Mouse (Mus musculus): ENCODE measurements at regions not wholly inside any gene's neighbourhood (a gene's known extent, or its start where the extent isn't known, plus 50 kb on each side); places are given as distances from the start of the nearest gene placed in this dataset.

DNA sequence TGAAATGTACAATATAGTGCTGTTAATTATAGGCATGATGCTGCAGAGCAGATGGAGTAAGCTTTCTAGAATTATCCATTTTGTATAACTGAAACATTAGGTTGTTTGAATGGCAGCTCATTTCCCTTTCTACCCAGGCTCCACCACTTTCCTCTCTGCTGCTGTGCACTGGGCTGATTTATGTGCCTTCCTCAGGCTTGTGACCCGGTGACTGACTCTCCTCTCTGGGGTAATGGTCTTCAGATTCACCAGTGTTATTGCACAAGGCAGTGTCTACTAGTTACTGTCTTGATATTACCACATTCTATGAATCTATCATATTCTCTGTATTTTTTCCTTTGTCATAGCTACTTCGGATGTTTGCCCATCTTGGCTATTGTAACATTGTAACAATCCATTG, 109.4 kb upstream of the Tpk1 start:
- Histone ChIP-seq H3K27me3 (replicated peaks; ENCODE audit: control insufficient read depth, insufficient read depth, low read length) (no peaks in the 10 kb centered on the region; the same call in 1 of the 2 replicates), H3K36me3 (ENCODE audit: control insufficient read depth, insufficient read depth, low read length) (no peaks in the 10 kb centered on the region), H3K4me1 (ENCODE audit: control insufficient read depth, insufficient read depth, low read length) (no peaks in the 10 kb centered on the region), H3K4me3 (ENCODE audit: insufficient read depth, low read depth, low read length) (no peak overlapping the region), H3K27ac (ENCODE audit: insufficient read depth, low read depth, low read length) (no peak overlapping the region)
- DNase-seq, result no peak
- 53% methylated on average over 2 of the region's 2 CpGs for WGBS
- no peak for TF ChIP-seq POLR2A (IDR thresholded peaks at IDR 0.05; ENCODE audit: low read depth, low read length)
- no peak for TF ChIP-seq CTCF (conservative IDR thresholded peaks at IDR 0.05; ENCODE audit: insufficient read depth, insufficient read length, low read depth, low read length)

DNA sequence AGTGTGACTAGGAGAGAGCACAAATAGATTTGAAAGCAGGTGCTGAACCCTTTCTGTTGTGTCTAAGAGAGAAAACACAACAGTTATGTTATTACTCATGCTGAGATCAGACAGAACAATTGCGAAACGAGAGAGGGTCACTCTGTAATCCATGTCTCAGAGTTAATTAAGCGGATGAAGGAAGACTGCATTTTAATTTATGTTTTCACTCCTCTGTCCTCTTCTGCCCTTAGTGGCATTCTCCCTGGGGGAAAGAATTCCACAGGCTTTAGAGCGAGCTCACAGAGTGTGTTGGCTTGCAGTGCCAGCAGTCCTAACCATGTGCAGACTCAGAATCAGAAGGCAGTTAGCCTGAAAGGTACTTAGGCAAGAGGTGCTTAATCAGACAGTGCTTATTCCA, 108.4 kb upstream of the Tpk1 start:
- Histone ChIP-seq H3K4me3 (ENCODE audit: insufficient read depth, low read depth, low read length) (no peak overlapping the region), H3K27me3 (replicated peaks; ENCODE audit: control insufficient read depth, insufficient read depth, low read length) (no peaks in the 10 kb centered on the region; the same call in 1 of the 2 replicates), H3K4me1 (ENCODE audit: control insufficient read depth, insufficient read depth, low read length) (no peaks in the 10 kb centered on the region), H3K27ac (ENCODE audit: insufficient read depth, low read depth, low read length) (no peak overlapping the region), H3K36me3 (ENCODE audit: control insufficient read depth, insufficient read depth, low read length) (no peaks in the 10 kb centered on the region)
- WGBS, result 13% methylated on average over 4 of the region's 4 CpGs
- TF ChIP-seq CTCF (conservative IDR thresholded peaks at IDR 0.05; ENCODE audit: insufficient read depth, insufficient read length, low read depth, low read length) (no peak), POLR2A (IDR thresholded peaks at IDR 0.05; ENCODE audit: low read depth, low read length) (no peak)
- DNase-seq, result peak; percentile 3

DNA sequence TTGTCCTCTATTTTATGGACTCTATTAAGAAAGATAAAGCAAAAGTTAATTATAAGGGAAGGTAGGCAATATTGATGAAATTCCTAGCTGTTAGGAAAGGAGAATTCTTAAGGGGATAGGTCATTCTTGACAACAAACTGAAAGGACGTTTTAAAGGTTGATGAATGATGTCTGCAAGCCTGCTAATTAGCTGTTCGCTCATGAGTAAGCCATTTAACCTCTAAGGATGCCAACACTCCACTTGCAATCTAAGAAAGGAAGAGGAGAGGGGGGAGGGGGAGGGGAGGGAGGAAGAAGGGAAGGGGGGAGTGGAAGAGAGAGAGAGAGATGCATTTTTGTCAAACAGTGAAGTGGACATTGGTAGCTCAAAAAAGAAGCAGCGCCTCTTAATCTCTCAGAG, 107.5 kb upstream of the Tpk1 start:
- no peak overlapping the region for H3K4me3 ChIP-seq (ENCODE audit: insufficient read depth, low read depth, low read length)
- no peaks in the 10 kb centered on the region; the same call in 1 of the 2 replicates for H3K27me3 ChIP-seq (replicated peaks; ENCODE audit: control insufficient read depth, insufficient read depth, low read length)
- TF ChIP-seq CTCF (conservative IDR thresholded peaks at IDR 0.05; ENCODE audit: insufficient read depth, insufficient read length, low read depth, low read length) (no peak), POLR2A (IDR thresholded peaks at IDR 0.05; ENCODE audit: low read depth, low read length) (no peak)
- 35% methylated on average over 3 of the region's 3 CpGs for WGBS
- DNase-seq, result no peak
- no peak overlapping the region for H3K27ac ChIP-seq (ENCODE audit: insufficient read depth, low read depth, low read length)
- H3K4me1 ChIP-seq (ENCODE audit: control insufficient read depth, insufficient read depth, low read length), result no peaks in the 10 kb centered on the region
- no peaks in the 10 kb centered on the region for H3K36me3 ChIP-seq (ENCODE audit: control insufficient read depth, insufficient read depth, low read length)

DNA sequence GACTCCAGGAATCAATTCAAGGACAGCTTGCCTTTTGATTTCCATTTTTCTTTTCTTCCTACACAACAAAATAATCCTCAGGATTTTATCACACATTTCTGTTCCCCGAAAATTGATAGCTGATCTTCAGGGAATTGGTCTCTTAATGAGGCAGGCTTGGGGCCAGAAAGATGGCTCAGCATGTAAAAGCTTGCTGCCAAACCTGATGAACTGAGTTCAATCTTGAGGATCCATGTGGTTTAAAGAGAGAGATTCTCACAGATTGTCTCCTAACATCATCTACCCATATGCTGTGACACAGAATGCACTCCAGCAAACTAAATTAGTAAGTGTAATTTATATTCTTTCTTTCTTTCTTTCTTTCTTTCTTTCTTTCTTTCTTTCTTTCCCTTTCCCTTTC, 99.9 kb upstream of the Tpk1 start:
- WGBS, result 70% methylated on average over 1 of the region's 1 CpGs
- Histone ChIP-seq H3K27me3 (replicated peaks; ENCODE audit: control insufficient read depth, insufficient read depth, low read length) (no peaks in the 10 kb centered on the region), H3K4me1 (ENCODE audit: control insufficient read depth, insufficient read depth, low read length) (no peaks in the 10 kb centered on the region), H3K4me3 (ENCODE audit: insufficient read depth, low read depth, low read length) (no peak overlapping the region), H3K36me3 (ENCODE audit: control insufficient read depth, insufficient read depth, low read length) (no peaks in the 10 kb centered on the region), H3K27ac (ENCODE audit: insufficient read depth, low read depth, low read length) (no peak overlapping the region)
- no peak for TF ChIP-seq POLR2A (IDR thresholded peaks at IDR 0.05; ENCODE audit: low read depth, low read length)
- no peak for TF ChIP-seq CTCF (conservative IDR thresholded peaks at IDR 0.05; ENCODE audit: insufficient read depth, insufficient read length, low read depth, low read length)
- DNase-seq, result no peak
